Mouse (Mus musculus) layer of hippocampus, adult 11-12 months (tissue): ENCODE measurements at regions not wholly inside any gene's neighbourhood (a gene's known extent, or its start where the extent isn't known, plus 50 kb on each side); places are given as distances from the start of the nearest gene placed in this dataset.

ENCODE experiments used
- DNase-seq: peaks from one replicate; pipeline ENCODE4 v3.0.0; 2022; ENCODE audit warnings: low spot score

GRCm38 (mm10) chr1:47094498-47094897 lies 201.8 kb upstream of the Slc39a10 start:
- DNase-seq, result no peak

GRCm38 (mm10) chr1:47093289-47093947 lies 200.8 kb upstream of the Slc39a10 start:
- DNase-seq, result no peak

GRCm38 (mm10) chr1:47076423-47076822 lies 183.8 kb upstream of the Slc39a10 start:
- DNase-seq, result no peak

GRCm38 (mm10) chr1:47058149-47058548 lies 165.5 kb upstream of the Slc39a10 start:
- no peak for DNase-seq

- no peak for DNase-seq
Measured at GRCm38 (mm10) chr1:47057344-47057743, 164.7 kb upstream of the Slc39a10 start.

- no peak for DNase-seq
Measured at GRCm38 (mm10) chr1:47051109-47051508, 158.5 kb upstream of the Slc39a10 start.

GRCm38 (mm10) chr1:47050492-47050891 lies 157.8 kb upstream of the Slc39a10 start:
- DNase-seq, result no peak

- no peak for DNase-seq
Measured at GRCm38 (mm10) chr1:47037576-47037975, 144.9 kb upstream of the Slc39a10 start.

GRCm38 (mm10) chr1:47019356-47019755 lies 126.7 kb upstream of the Slc39a10 start:
- DNase-seq, result no peak

- DNase-seq, result no peak
Measured at GRCm38 (mm10) chr1:47014526-47014925, 121.9 kb upstream of the Slc39a10 start.

- DNase-seq, result peak; percentile 11
Measured at GRCm38 (mm10) chr1:47003746-47004145, 111.1 kb upstream of the Slc39a10 start.

- no peak for DNase-seq
Measured at GRCm38 (mm10) chr1:46999337-46999736, 106.7 kb upstream of the Slc39a10 start.

GRCm38 (mm10) chr1:46985978-46986377 lies 93.3 kb upstream of the Slc39a10 start:
- DNase-seq, result no peak

- no peak for DNase-seq
Measured at GRCm38 (mm10) chr1:46983093-46983492, 90.4 kb upstream of the Slc39a10 start.

GRCm38 (mm10) chr1:46970470-46970869 lies 77.8 kb upstream of the Slc39a10 start:
- peak; percentile 56 for DNase-seq

GRCm38 (mm10) chr1:46968361-46968760 lies 75.7 kb upstream of the Slc39a10 start:
- DNase-seq, result no peak

- DNase-seq, result no peak
Measured at GRCm38 (mm10) chr1:46966917-46967266, 74.2 kb upstream of the Slc39a10 start.

GRCm38 (mm10) chr1:46965996-46966916 lies 73.6 kb upstream of the Slc39a10 start:
- peak; percentile 45 for DNase-seq

GRCm38 (mm10) chr1:46963973-46964727 lies 71.5 kb upstream of the Slc39a10 start:
- DNase-seq, result peak; percentile 32
